Mouse (Mus musculus) lung, postnatal 0 days (tissue): ENCODE measurements around the gene Ikzf1.

ENCODE experiments used
- CTCF ChIP-seq: IDR thresholded peaks from 2 replicates; pipeline ENCODE4 v1.5.1; 2016; ENCODE audit warnings: antibody characterized with exemption, mild to moderate bottlenecking
- EP300 ChIP-seq: IDR thresholded peaks from 2 replicates; pipeline ENCODE4 v1.6.1; 2016; ENCODE audit warnings: antibody characterized with exemption, mild to moderate bottlenecking, control low read depth

GRCm38 (mm10) chr11:11739054-11739453 lies 54.3 kb downstream of the Ikzf1 start:
- no peak for TF ChIP-seq EP300
- no peak for TF ChIP-seq CTCF
